Mouse (Mus musculus): ENCODE measurements around the gene Sh2d3c.

- TF ChIP-seq CTCF (IDR thresholded peaks at IDR 0.05) (no peak), POLR2A (IDR thresholded peaks at IDR 0.05; ENCODE audit: insufficient read depth, low read depth, low read length) (no peak), EP300 (IDR thresholded peaks at IDR 0.05; ENCODE audit: insufficient read depth, low read depth, low read length) (no peak)
Observed at GRCm38 (mm10) chr2:32740916-32741272, 20.0 kb downstream of the Sh2d3c start, which contains the start of gene 6330409D20Rik.
